Mouse (Mus musculus): ENCODE measurements around the gene Coasy. TPM values are rescaled to one million over a fixed set of nuclear protein-coding genes. Genes with fewer than 3 reads are reported as not detected.
A peak's percentile ranks its signal among the peaks of the same experiment; 100 is the strongest.

Gene Coasy
- 13.3 and 23.2 TPM in 2 replicates for total RNA-seq (2017)

GRCm38 (mm10) chr11:101082208-101083082 lies at the start of gene Coasy:
Coasy (plus strand) TSS chr11:101082565.
- peak; percentile 61 for ATAC-seq (replicated peaks; ENCODE audit: low read depth, poor library complexity, severe bottlenecking)

- ATAC-seq (replicated peaks; ENCODE audit: low read depth, poor library complexity, severe bottlenecking) = no peak
These were observed 48.4 kb upstream of the Coasy start for GRCm38 (mm10) chr11:101033856-101034500.

DNA sequence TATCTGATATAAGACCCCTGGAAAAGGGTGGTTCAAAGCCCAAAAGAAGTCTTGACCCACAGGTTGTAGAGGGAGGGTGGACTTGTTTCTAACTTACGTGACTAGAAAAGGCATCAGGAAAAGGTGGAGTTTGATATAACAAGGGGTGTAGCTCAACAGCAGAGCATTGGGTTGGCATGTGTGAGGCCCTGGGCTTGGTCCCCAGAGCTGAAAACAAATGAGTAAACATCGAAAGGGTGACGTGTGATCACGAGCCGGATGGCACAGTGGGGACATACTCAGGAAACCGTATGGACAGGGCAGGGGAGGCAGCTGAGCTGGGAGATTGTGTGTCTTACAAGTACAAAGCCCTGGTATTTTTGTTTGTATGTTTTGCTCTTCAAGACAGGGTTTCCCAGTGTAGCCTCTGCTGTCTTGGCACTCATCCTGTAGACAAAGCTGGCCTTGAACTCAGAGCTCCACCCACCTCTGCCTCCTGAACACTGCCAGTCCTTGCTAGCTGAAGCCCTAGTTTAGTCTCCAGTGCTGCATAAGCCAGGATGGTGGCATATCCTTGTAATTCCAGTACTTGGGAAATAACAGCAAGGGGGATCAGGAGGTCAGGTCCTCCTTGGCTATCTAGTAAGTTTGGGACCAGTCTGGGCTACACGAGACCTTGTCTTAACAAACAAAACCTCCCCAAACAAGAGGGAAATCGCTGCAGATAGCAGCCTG lies 47.6 kb upstream of the Coasy start:
- no peak for ATAC-seq (replicated peaks; ENCODE audit: low read depth, poor library complexity, severe bottlenecking)

- ATAC-seq (replicated peaks; ENCODE audit: low read depth, poor library complexity, severe bottlenecking) = no peak
These were observed 47.1 kb upstream of the Coasy start for GRCm38 (mm10) chr11:101035328-101035695.

GRCm38 (mm10) chr11:101037795-101038194 lies 44.6 kb upstream of the Coasy start:
- no peak for ATAC-seq (replicated peaks; ENCODE audit: low read depth, poor library complexity, severe bottlenecking)

DNA sequence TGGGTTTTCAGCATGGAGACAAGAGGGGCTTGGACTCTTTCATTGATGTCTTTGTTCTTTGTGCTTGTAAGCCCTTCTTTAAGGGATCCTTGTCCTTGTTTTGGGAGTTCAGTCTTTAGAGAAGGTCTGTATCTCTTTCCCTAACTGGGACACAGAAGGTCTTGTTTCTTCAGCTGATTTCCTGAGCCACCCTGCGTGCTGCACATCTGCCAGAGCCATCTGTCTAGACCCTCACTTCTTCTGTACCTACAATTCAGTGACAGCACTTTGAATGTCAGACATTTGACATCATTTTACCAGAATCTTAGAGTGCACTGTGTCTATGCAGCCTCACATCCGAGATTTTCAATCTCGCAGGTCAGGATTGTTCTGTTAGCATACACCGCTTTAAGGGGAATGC lies 36.5 kb upstream of the Coasy start:
- no peak for ATAC-seq (replicated peaks; ENCODE audit: low read depth, poor library complexity, severe bottlenecking)

DNA sequence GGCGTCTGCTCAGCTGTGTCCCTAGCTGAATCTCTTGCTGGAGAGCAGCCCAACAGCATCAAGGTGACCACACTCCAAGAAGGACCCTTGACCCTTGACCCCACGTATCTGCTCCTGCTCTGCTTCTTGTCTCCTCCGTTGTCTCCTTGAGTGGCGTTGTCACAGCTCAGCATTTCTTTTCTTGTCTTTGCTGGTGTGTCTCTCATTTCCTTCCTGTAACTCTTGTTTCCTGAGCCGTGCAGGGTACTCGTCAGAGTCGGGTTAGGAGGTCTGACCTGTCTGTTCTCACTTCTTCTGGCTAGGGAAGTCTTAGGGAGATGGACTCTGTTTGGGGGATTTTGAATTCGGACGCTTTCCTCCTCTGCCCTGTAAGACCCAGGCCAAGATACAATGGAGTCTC lies 35.9 kb upstream of the Coasy start:
- ATAC-seq (replicated peaks; ENCODE audit: low read depth, poor library complexity, severe bottlenecking) = no peak

- no peak for ATAC-seq (replicated peaks; ENCODE audit: low read depth, poor library complexity, severe bottlenecking)
These were observed 34.9 kb upstream of the Coasy start for GRCm38 (mm10) chr11:101047502-101047901.

GRCm38 (mm10) chr11:101050359-101050758 lies 32.0 kb upstream of the Coasy start:
- ATAC-seq (replicated peaks; ENCODE audit: low read depth, poor library complexity, severe bottlenecking) = no peak

DNA sequence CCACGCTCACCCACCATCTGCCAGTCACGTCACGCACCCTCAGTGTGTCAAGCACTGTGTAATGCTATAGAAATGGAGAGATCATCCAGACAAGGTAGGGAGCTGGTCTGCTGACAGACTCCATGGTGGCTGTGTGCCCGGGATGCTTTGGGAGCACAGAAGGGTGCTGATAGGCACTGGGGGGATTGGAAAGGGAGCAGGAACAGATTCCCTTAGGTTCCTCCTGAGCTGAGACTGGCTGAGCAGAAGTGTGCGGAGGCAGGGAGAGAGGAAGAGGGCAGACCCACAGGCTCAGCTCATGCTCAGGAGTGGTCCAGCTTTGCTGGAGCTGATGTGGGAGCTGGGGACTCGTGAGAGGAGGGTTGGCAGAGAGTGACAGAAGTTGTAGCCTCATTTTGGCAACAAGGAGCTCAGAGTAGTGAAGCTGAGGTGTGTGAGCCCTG lies 31.3 kb upstream of the Coasy start:
- ATAC-seq (replicated peaks; ENCODE audit: low read depth, poor library complexity, severe bottlenecking) = no peak

GRCm38 (mm10) chr11:101051617-101052016 lies 30.7 kb upstream of the Coasy start:
- ATAC-seq (replicated peaks; ENCODE audit: low read depth, poor library complexity, severe bottlenecking) = no peak

GRCm38 (mm10) chr11:101052751-101053473 lies 29.5 kb upstream of the Coasy start:
- ATAC-seq (replicated peaks; ENCODE audit: low read depth, poor library complexity, severe bottlenecking) = no peak

- 0 out of 2 replicates have a peak, but pooled peaks have one; percentile 12 for ATAC-seq (replicated peaks; ENCODE audit: low read depth, poor library complexity, severe bottlenecking)
These were observed 28.4 kb upstream of the Coasy start for GRCm38 (mm10) chr11:101053974-101054373.

DNA sequence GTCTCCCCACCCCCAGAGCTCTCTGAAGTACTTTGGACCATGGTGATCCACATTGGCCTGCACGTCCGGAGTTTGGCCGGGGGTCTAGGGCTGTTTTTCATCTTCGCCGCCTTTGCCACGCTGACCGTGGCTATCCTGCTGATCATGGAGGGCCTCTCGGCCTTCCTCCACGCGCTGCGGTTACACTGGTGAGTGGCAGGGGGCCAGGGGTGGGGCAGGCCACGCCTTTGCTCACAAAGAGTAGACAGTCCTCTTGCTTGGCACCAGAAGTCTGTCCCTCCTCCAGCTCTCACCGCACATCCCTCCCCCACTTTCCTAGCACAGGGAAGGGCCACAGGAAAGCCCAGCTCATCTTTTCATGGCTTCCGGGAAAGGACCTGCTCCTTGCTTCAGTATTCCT lies 26.9 kb upstream of the Coasy start:
- no peak for ATAC-seq (replicated peaks; ENCODE audit: low read depth, poor library complexity, severe bottlenecking)

GRCm38 (mm10) chr11:101056885-101057284 lies 25.5 kb upstream of the Coasy start:
- ATAC-seq (replicated peaks; ENCODE audit: low read depth, poor library complexity, severe bottlenecking) = no peak

DNA sequence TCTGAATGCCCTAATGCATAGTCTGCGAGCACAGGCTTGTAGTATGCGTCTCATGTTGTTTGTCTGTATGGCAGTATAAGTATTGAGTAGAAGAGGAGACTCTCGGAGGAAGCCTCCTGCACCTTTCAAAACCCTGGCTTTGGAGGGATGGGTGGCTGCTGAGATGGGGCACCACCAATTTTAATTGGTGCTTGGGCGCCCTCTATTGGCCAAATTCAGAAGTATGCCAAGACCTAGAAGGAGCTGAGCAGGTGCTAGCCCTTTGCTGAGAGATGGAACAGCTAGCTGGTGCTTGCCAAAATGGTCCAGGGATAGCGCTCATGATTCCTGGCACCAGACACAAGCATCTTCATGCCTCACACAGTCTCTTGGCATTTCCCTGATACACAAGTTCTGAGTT lies 24.5 kb upstream of the Coasy start:
- peak; percentile 67 for ATAC-seq (replicated peaks; ENCODE audit: low read depth, poor library complexity, severe bottlenecking)

DNA sequence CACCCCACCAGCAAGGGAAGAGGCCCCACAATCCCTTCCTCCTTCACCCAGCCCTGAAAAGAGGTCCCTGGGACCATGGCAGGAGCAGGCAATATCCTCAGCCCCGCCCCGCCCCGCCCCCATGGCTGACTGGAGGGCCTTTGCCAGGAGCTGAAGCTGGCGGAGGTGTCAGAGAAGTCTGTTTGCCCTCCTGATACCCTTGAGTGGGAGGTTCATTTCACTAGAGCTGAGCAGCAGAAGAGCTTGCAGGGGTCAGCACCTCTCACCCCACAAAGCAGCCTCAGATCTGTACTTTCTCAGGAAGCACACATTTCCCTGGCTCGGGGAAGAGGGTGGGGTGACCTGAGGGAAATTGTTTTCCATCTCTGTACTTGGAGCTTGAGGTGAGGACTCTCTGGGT lies 23.6 kb upstream of the Coasy start:
- no peak for ATAC-seq (replicated peaks; ENCODE audit: low read depth, poor library complexity, severe bottlenecking)

- no peak for ATAC-seq (replicated peaks; ENCODE audit: low read depth, poor library complexity, severe bottlenecking)
These were observed 22.9 kb upstream of the Coasy start for GRCm38 (mm10) chr11:101059473-101059872.

GRCm38 (mm10) chr11:101060126-101060525 lies 22.2 kb upstream of the Coasy start:
- no peak for ATAC-seq (replicated peaks; ENCODE audit: low read depth, poor library complexity, severe bottlenecking)

- no peak for ATAC-seq (replicated peaks; ENCODE audit: low read depth, poor library complexity, severe bottlenecking)
These were observed 21.3 kb upstream of the Coasy start for GRCm38 (mm10) chr11:101061049-101061448.

All from common myeloid progenitor, adult 5-6 weeks (primary cell).